Mouse (Mus musculus) G1E (cell line): ENCODE data around the gene Tmco1. TPM values are rescaled to one million over a fixed set of nuclear protein-coding genes. Genes with fewer than 3 reads are reported as not detected.
A peak's percentile ranks its signal among the peaks of the same experiment; 100 is the strongest.

Experiments
- ATAC-seq: 2 replicates; pipeline ENCODE4 v1.8.0; 2016; ENCODE audit warnings: mild to moderate bottlenecking; ENCODE audit not compliant: insufficient number of reproducible peaks, poor library complexity, low FRiP score, severe bottlenecking; ENCODE audit errors: extremely low read depth
- DNase-seq: peaks from one replicate; pipeline ENCODE4 v3.0.0; 2012; ENCODE audit warnings: low spot score
- H3K27me3 ChIP-seq: 2 replicates; pipeline ENCODE4 v1.6.1; 2012; ENCODE audit warnings: mild to moderate bottlenecking, low read length, inconsistent platforms; ENCODE audit not compliant: insufficient read depth
- H3K36me3 ChIP-seq: replicated peaks from 2 replicates; pipeline ENCODE3; 2012; ENCODE audit warnings: mild to moderate bottlenecking, inconsistent platforms
- H3K4me1 ChIP-seq: 2 replicates; pipeline ENCODE4 v1.6.1; 2012; ENCODE audit warnings: low read depth, low read length, inconsistent platforms, mixed read lengths; ENCODE audit not compliant: insufficient read depth
- H3K4me3 ChIP-seq: 2 replicates; pipeline ENCODE4 v1.5.1; 2012; ENCODE audit warnings: low read depth, mild to moderate bottlenecking, inconsistent platforms, low read length, moderate library complexity, mixed read lengths
- H3K9me3 ChIP-seq: replicated peaks from 2 replicates; pipeline ENCODE4 v1.6.1; 2012; ENCODE audit warnings: inconsistent platforms
- CTCF ChIP-seq: IDR thresholded peaks from 2 replicates; pipeline ENCODE4 v1.5.1; 2012; ENCODE audit warnings: low read depth, low read length, inconsistent platforms, mixed read lengths
- GATA1 ChIP-seq: IDR thresholded peaks from 2 replicates; pipeline ENCODE4 v1.6.1; 2012; ENCODE audit warnings: borderline replicate concordance, low read length, inconsistent platforms, mixed read lengths
- GATA2 ChIP-seq: IDR thresholded peaks from 2 replicates; pipeline ENCODE4 v1.6.1; 2012; ENCODE audit warnings: low read depth, low read length, inconsistent platforms, borderline replicate concordance
- POLR2AphosphoS5 ChIP-seq: IDR thresholded peaks from 2 replicates; pipeline ENCODE4 v1.6.1; 2012; ENCODE audit warnings: low read depth, low read length, inconsistent platforms; ENCODE audit not compliant: insufficient replicate concordance
- TAL1 ChIP-seq: conservative IDR thresholded peaks from 2 replicates; pipeline ENCODE4 v1.6.1; 2012; ENCODE audit warnings: low read depth, low read length, inconsistent platforms, mixed read lengths
- polyA plus RNA-seq: library from polyadenylated mRNA; stranded (reverse); fragments of >175 nt; gene quantifications from 2 replicates; pipeline ENCODE4 v1.2.3, GENCODE M21; 2012
- total RNA-seq, 2 experiments: library from RNA; stranded (forward) in 1 of 2; stranded (reverse) in 1 of 2; fragments of 200-1000 nt in 1 of 2; fragments of >200 nt in 1 of 2; fragmentation: Nextera tagmentation in 1 of 2; gene quantifications; 2 replicates each; pipeline ENCODE4 v1.2.3; 2014 to 2017

The Tmco1 gene
- total and polyA plus RNA-seq, 3 experiments: 12.8 to 104 (median 66.0) TPM

DNA sequence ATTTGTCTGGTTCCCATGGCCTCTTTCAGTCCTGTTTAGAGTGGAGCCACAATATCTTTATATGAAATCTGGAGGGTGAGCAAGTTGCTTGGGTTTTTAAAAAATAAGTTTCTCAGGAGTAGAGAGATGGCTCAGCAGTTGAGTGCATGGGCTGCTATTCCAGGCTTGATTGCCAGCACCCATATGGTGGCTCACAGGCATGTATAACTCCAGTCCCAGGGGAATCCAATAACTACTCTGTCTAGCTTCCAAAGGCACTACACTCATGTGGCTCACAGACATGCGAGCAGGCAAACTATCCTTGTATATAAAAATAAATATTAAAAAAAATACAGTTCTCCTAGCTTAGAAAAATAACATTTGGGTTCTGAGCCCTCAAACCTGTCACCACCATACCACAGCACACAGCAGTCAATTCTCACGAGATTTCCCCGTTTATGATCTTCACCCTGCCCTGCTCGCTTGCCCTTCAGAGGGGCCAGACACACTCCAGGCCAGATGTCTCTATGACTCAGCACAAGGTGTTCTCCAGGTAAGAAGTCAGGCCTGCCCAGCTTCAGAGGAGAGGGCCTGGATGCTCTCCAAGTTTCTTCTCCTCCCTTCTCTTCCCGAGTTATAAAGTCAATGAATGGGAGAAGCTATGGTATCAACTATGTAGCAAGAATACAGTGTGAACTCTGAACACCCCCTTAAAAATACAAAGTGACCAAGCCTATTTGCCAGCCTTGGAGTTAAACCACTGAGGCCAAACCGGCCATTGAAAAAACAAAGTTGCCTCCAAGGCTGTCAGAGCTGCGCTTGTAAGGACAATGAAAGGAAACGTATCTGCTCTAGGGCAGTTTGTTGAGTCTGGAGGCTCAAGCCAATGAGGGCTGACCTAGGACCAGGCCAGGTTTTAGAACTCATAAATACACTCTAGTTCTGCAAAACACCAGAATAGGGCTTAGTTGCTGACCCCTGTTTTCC, 73.2 kb downstream of the Tmco1 start:
- Histone ChIP-seq H3K9me3 (no peaks in the 10 kb centered on the region), H3K36me3 (peaks cover 5% of the 10 kb centered on the region), H3K27me3 (no peaks in the 10 kb centered on the region), H3K4me1 (peaks cover 50% of the 10 kb centered on the region), H3K4me3 (no peak overlapping the region)
- TF ChIP-seq GATA2 (no peak), TAL1 (no peak), POLR2AphosphoS5 (no peak), GATA1 (no peak), CTCF (no peak)
- DNase-seq (no peak), ATAC-seq (no peak)

DNA sequence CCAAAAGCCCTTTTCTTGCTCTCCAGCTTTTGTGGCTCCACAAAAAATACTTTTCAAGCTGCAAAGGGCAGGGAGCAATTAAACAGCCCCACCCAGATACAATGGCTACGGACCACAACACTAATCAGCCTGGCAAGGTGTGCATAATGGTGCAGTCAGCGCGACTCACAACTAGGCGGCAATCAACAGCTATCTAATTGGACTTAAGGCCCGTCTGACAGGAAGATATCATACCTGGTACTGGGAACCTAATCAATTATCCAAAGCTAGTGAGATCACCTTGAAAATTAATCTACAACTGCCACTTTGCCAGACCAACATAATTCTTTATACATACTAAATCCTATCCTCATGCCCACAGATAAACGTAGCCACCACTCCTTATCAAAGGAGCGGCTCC, 74.1 kb downstream of the Tmco1 start:
- ATAC-seq: no peak

GRCm38 (mm10) chr1:167382763-167383162, 74.6 kb downstream of the Tmco1 start:
- Histone ChIP-seq H3K27me3 (no peaks in the 10 kb centered on the region), H3K9me3 (no peaks in the 10 kb centered on the region), H3K36me3 (no peaks in the 10 kb centered on the region), H3K4me1 (peaks cover 58% of the 10 kb centered on the region), H3K4me3 (no peak overlapping the region)
- DNase-seq (no peak), ATAC-seq (no peak)
- TF ChIP-seq GATA2 (no peak), TAL1 (no peak), CTCF (no peak), POLR2AphosphoS5 (no peak), GATA1 (no peak)

More for the DNA sequence above, 74.1 kb downstream of the Tmco1 start:
- no peaks in the 10 kb centered on the region for H3K9me3 ChIP-seq
- no peaks in the 10 kb centered on the region for H3K36me3 ChIP-seq
- DNase-seq: no peak
- H3K27me3 ChIP-seq: no peaks in the 10 kb centered on the region
- H3K4me1 ChIP-seq: peaks cover 58% of the 10 kb centered on the region
- H3K4me3 ChIP-seq: no peak overlapping the region; the same call in 1 of the 2 replicates
- no peak for TF ChIP-seq CTCF
- no peak for TF ChIP-seq POLR2AphosphoS5
- no peak for TF ChIP-seq GATA1
- TF ChIP-seq TAL1: no peak
- no peak for TF ChIP-seq GATA2

DNA sequence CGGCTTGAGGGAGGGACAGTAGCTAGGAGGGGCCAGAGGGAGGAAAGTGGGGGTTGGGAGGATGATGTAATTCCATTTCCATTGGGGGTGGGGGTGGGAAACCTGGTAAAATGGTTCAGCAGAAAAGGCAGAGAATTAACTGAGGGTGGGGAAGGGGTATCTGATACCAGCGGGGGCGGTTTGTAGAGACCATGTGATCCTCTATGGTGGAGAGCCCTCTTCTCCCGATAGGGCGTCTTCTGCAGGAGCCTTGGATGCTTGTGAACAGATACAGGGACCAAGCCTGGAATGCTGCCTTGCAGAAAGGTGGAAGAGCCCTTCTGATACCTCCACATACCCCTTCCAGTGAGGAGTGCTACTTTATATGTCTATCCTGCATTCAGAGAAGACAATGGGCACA, 75.0 kb downstream of the Tmco1 start:
- Histone ChIP-seq H3K27me3 (no peaks in the 10 kb centered on the region), H3K4me1 (peaks cover 58% of the 10 kb centered on the region), H3K4me3 (peak overlapping the region; percentile 33; the same call in 1 of the 2 replicates), H3K9me3 (no peaks in the 10 kb centered on the region), H3K36me3 (no peaks in the 10 kb centered on the region)
- DNase-seq (no peak), ATAC-seq (no peak)
- TF ChIP-seq GATA1: no peak
- no peak for TF ChIP-seq GATA2
- TF ChIP-seq CTCF: no peak
- no peak for TF ChIP-seq TAL1
- TF ChIP-seq POLR2AphosphoS5: no peak

Other genes starting within 250 kb of the Tmco1 start
- gene Uck2, start 23.1 kb upstream of the Tmco1 start, total RNA-seq (2014; fragmentation: Nextera tagmentation): 465 and 522 TPM in 2 replicates
- 182 and 249 TPM in 2 replicates for gene Uck2, start 23.1 kb upstream of the Tmco1 start, total RNA-seq (2017)
- 555 and 575 TPM in 2 replicates for gene Uck2, start 23.1 kb upstream of the Tmco1 start, polyA plus RNA-seq
- gene Aldh9a1, start 41.6 kb downstream of the Tmco1 start, total RNA-seq (2014; fragmentation: Nextera tagmentation): 36.0 and 38.2 TPM in 2 replicates
- gene Aldh9a1, start 41.6 kb downstream of the Tmco1 start, total RNA-seq (2017): 21.2 and 26.4 TPM in 2 replicates
- 40.0 and 46.2 TPM in 2 replicates for gene Aldh9a1, start 41.6 kb downstream of the Tmco1 start, polyA plus RNA-seq
- 18.2 and 34.4 TPM in 2 replicates for gene Mgst3, start 85.5 kb downstream of the Tmco1 start, total RNA-seq (2014; fragmentation: Nextera tagmentation)
- gene Mgst3, start 85.5 kb downstream of the Tmco1 start, total RNA-seq (2017): 22.7 and 31.1 TPM in 2 replicates
- 2.3 and 10.9 TPM in 2 replicates for gene Mgst3, start 85.5 kb downstream of the Tmco1 start, polyA plus RNA-seq
- gene Lrrc52, start 158.4 kb downstream of the Tmco1 start, total RNA-seq (2014; fragmentation: Nextera tagmentation): not detected in 2 replicates
- gene Lrrc52, start 158.4 kb downstream of the Tmco1 start, total RNA-seq (2017): 0.27 TPM in 1 of 2 replicates, not detected in the other
- gene Lrrc52, start 158.4 kb downstream of the Tmco1 start, polyA plus RNA-seq: not detected in 2 replicates